Mouse (Mus musculus) T-helper 17 cell (primary cell): ENCODE results near the gene E130114P18Rik.

Experiments used
- in situ Hi-C, 2 experiments: fragments of 300-600 bp; cut with MboI, MseI; formaldehyde crosslinking; loops; 1 replicate in 1 of 2; 2 replicates in 1 of 2; pipeline ENCODE4 v1.15.1; 2025; ENCODE audit warnings: high pct_unique_total_duplicates in 2 of 2

Gene E130114P18Rik

GRCm38 (mm10) chr4:97777081-97777705 lies 685 bp downstream of the E130114P18Rik start:
- in situ Hi-C loops: no loop called here

- in situ Hi-C loops: no loop called here
These were observed 1.3 kb downstream of the E130114P18Rik start for GRCm38 (mm10) chr4:97776388-97777080.

- in situ Hi-C loops: no loop called here
These were observed 2.2 kb downstream of the E130114P18Rik start for GRCm38 (mm10) chr4:97775494-97776265.

GRCm38 (mm10) chr4:97775059-97775458 lies 2.8 kb downstream of the E130114P18Rik start:
- in situ Hi-C loops: no loop called here

- in situ Hi-C loops: no loop called here
These were observed 3.4 kb downstream of the E130114P18Rik start for GRCm38 (mm10) chr4:97774446-97774950.

- in situ Hi-C loops: no loop called here
These were observed 4.1 kb downstream of the E130114P18Rik start for GRCm38 (mm10) chr4:97773791-97774190.

GRCm38 (mm10) chr4:97773110-97773593 lies 4.7 kb downstream of the E130114P18Rik start:
- in situ Hi-C loops: no loop called here

GRCm38 (mm10) chr4:97772641-97773040 lies 5.2 kb downstream of the E130114P18Rik start, which contains the start of gene Nfia:
TSS of gene Nfia (plus strand) at chr4:97772734.
- in situ Hi-C loops: no loop called here

GRCm38 (mm10) chr4:97772084-97772484 lies 5.8 kb downstream of the E130114P18Rik start:
- in situ Hi-C loops: no loop called here

GRCm38 (mm10) chr4:97771426-97771825 lies 6.5 kb downstream of the E130114P18Rik start:
- in situ Hi-C loops: no loop called here

- in situ Hi-C loops: no loop called here
These were observed 8.0 kb downstream of the E130114P18Rik start for GRCm38 (mm10) chr4:97769861-97770260.

- in situ Hi-C loops: no loop called here
These were observed 10.4 kb downstream of the E130114P18Rik start for GRCm38 (mm10) chr4:97767516-97767915.

GRCm38 (mm10) chr4:97767025-97767424 lies 10.9 kb downstream of the E130114P18Rik start:
- in situ Hi-C loops: no loop called here

- in situ Hi-C loops: no loop called here
These were observed 11.8 kb downstream of the E130114P18Rik start for GRCm38 (mm10) chr4:97766100-97766499.

- in situ Hi-C loops: no loop called here
These were observed 12.4 kb downstream of the E130114P18Rik start for GRCm38 (mm10) chr4:97765341-97766020.

- in situ Hi-C loops: loop anchor here in 1 of 2 experiments (5.0 kb wide), 1 partner anchor 558 kb away; no protein-coding TSS in a partner anchor
These were observed 13.3 kb downstream of the E130114P18Rik start for GRCm38 (mm10) chr4:97764616-97765015.

GRCm38 (mm10) chr4:97758661-97759060 lies 19.2 kb downstream of the E130114P18Rik start:
- in situ Hi-C loops: loop anchor here in 1 of 2 experiments (5.0 kb wide), 1 partner anchor 99 kb away; no protein-coding TSS in a partner anchor

- in situ Hi-C loops: loop anchor here in 1 of 2 experiments (5.0 kb wide), 1 partner anchor 99 kb away; no protein-coding TSS in a partner anchor
These were observed 19.9 kb downstream of the E130114P18Rik start for GRCm38 (mm10) chr4:97757978-97758461.

GRCm38 (mm10) chr4:97757207-97757977 lies 20.5 kb downstream of the E130114P18Rik start:
- in situ Hi-C loops: loop anchor here in 1 of 2 experiments (5.0 kb wide), 1 partner anchor 100 kb away; no protein-coding TSS in a partner anchor

- in situ Hi-C loops: loop anchor here in 1 of 2 experiments (5.0 kb wide), 1 partner anchor 488 kb away; no protein-coding TSS in a partner anchor
These were observed 23.6 kb downstream of the E130114P18Rik start for GRCm38 (mm10) chr4:97754241-97754640.
